Mouse (Mus musculus) E14TG2a.4 (cell line): Measurements from ENCODE around the gene Gm45618.
A peak's percentile ranks its signal among the peaks of the same experiment; 100 is the strongest.

Experiments used
- H3K27me3 ChIP-seq: 2 replicates; pipeline ENCODE4 v1.6.1; 2014; ENCODE audit warnings: low read length, control low read depth; ENCODE audit not compliant: insufficient read depth
- H3K36me3 ChIP-seq: 2 replicates; pipeline ENCODE4 v1.6.1; 2014; ENCODE audit warnings: low read length, control low read depth; ENCODE audit not compliant: insufficient read depth
- H3K4me1 ChIP-seq: replicated peaks from 2 replicates; pipeline ENCODE4 v1.6.1; 2014; ENCODE audit warnings: low read depth, low read length, control low read depth
- H3K4me3 ChIP-seq: replicated peaks from 2 replicates; pipeline ENCODE4 v1.5.1; 2014; ENCODE audit warnings: mild to moderate bottlenecking, low read length
- H3K9me3 ChIP-seq: 2 replicates; pipeline ENCODE4 v1.6.1; 2014; ENCODE audit warnings: low read length, control low read depth
- CTCF ChIP-seq: conservative IDR thresholded peaks from 2 replicates; pipeline ENCODE4 v1.5.1; 2014; ENCODE audit warnings: low read length
- NANOG ChIP-seq: IDR thresholded peaks from 2 replicates; pipeline ENCODE4 v1.6.1; 2014; ENCODE audit warnings: borderline replicate concordance, low read length, mixed read lengths
- POU5F1 ChIP-seq: IDR thresholded peaks from 2 replicates; pipeline ENCODE4 v1.6.1; 2014; ENCODE audit warnings: low read length, borderline replicate concordance

The Gm45618 gene

DNA sequence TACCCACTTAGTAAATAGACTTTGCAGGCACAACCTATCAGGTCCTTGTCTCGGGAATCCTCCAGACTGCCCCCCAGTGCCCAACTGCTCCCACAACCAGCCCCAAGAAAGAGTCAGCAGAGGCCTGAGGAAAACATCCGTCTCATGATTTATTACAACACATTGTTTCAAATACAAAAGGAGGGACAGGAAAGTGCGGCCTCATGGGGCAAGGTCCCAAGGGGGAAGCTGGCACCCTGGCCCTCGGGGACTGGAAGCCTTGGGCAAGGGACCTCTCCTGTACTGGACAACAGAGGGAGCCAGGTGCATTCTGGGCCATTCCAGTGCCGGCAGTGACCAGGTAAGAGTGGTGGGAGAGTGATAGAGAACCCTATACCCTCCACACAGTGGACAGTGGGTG is 41.2 kb downstream of the Gm45618 start:
- Histone ChIP-seq H3K4me3 (no peak overlapping the region), H3K36me3 (no peaks in the 10 kb centered on the region), H3K9me3 (0 out of 2 replicates have a peak, but pooled peaks cover 7% of the 10 kb centered on the region), H3K27me3 (peaks cover 87% of the 10 kb centered on the region), H3K4me1 (peaks cover 21% of the 10 kb centered on the region)
- TF ChIP-seq CTCF (no peak), POU5F1 (no peak), NANOG (no peak)

DNA sequence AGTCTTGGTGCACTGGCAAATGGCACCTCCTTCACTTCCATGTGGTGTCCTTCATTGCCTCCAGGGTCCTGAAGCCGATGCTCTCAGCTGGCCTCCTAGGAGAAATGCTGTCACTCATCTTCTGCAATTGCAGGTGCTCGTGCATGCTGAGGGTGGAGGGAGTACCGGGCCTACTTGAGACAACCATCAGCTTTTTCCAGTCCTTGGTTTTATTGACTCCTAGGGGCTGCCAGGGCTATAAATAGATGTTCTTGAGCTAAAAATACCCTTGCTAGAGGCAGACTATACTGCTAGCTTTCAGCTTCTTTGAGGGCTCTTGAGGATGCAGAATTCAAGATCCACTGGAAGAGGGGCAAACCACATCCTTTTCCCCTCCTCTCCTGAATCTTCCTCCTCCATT is 43.4 kb downstream of the Gm45618 start:
- Histone ChIP-seq H3K36me3 (no peaks in the 10 kb centered on the region), H3K4me1 (peaks cover 8% of the 10 kb centered on the region; the same call in 1 of the 2 replicates), H3K9me3 (no peaks in the 10 kb centered on the region), H3K4me3 (no peak overlapping the region), H3K27me3 (peaks cover 69% of the 10 kb centered on the region)
- no peak for TF ChIP-seq CTCF
- TF ChIP-seq POU5F1 = no peak
- no peak for TF ChIP-seq NANOG

DNA sequence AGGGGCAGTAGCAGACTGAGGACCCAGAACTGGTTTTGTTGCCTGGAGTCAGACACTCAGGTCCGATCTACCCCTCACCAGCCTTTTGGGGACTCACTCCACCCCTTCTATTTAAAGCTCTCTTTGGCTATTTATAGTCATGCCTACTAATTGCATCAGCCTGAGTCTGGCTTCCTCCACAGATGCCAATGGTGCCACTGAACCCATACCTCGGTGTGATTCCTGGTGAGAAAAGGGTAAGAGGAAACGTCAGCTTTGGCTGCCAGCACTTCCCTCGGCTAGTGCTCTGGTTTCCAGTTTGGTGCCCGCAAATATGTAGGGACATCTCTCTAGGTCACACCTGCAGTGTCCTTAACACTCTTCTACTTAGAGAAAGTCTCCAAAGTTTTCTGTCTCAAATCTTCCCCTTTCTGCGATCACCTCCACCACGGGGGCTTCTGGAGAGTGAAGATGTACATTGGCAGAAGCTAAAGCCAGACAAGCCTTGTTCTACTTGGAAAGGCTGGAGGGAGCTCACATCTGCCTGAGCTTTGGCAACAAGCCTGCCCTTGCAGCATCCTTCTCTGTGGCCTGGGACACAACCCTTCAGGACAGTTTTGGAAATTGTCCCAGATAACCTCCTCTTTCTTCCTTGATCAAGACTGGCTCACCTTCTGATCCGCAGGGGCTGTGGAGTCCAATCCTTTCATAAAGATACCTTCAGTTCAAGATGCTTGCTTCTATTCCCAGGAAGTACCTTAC is 46.2 kb downstream of the Gm45618 start:
- peaks cover 10% of the 10 kb centered on the region; the same call in 1 of the 2 replicates for H3K4me1 ChIP-seq
- H3K4me3 ChIP-seq = no peak overlapping the region
- no peaks in the 10 kb centered on the region for H3K9me3 ChIP-seq
- no peaks in the 10 kb centered on the region for H3K36me3 ChIP-seq
- peaks cover 51% of the 10 kb centered on the region for H3K27me3 ChIP-seq
- TF ChIP-seq NANOG = no peak
- TF ChIP-seq POU5F1 = no peak
- TF ChIP-seq CTCF = no peak

DNA sequence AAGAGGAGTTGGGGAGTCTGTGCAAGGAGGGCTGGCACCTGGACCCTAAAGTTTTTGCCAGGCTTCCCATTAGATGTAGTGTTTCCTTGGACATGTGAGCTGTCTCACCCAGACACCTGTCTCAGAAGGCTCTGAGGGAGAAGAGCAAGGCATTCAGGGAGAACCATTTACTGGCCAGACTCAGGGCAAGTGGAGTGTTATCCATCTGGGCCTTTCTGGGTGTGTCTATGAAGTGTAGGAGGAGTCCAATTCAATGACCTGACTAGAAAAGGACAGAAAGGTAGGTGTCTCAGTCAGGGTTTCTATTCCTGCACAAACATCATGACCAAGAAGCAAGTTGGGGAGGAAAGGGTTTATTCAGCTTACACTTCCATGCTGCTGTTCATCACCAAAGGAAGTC is 48.8 kb downstream of the Gm45618 start:
- Histone ChIP-seq H3K27me3 (peaks cover 34% of the 10 kb centered on the region), H3K9me3 (no peaks in the 10 kb centered on the region), H3K4me1 (peaks cover 10% of the 10 kb centered on the region; the same call in 1 of the 2 replicates), H3K36me3 (no peaks in the 10 kb centered on the region), H3K4me3 (no peak overlapping the region)
- no peak for TF ChIP-seq NANOG
- TF ChIP-seq POU5F1 = no peak
- TF ChIP-seq CTCF = no peak

DNA sequence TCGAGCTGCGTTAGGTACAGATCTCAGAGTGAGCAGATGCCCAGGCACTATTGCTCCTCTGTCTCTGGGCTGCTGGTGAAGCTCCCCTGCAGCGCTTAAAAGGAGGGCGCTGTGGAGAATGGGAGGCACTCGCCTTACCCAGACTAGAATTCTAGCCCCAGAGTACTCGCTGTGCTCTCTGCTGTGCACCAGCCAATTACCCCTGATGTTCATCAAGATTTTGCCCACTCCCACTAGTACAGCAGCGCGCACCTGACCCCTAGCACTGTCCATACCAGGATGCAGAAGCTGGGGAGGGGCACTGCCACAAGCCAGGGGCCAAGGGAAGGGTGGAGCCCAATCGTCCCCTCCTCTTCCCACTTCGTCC is 49.3 kb downstream of the Gm45618 start:
- H3K9me3 ChIP-seq = no peaks in the 10 kb centered on the region
- no peaks in the 10 kb centered on the region for H3K36me3 ChIP-seq
- H3K4me1 ChIP-seq = peaks cover 10% of the 10 kb centered on the region; the same call in 1 of the 2 replicates
- no peak for TF ChIP-seq POU5F1
- TF ChIP-seq NANOG = no peak
- TF ChIP-seq CTCF = no peak
- H3K4me3 ChIP-seq = peak overlapping the region; percentile 32
- peaks cover 33% of the 10 kb centered on the region for H3K27me3 ChIP-seq

DNA sequence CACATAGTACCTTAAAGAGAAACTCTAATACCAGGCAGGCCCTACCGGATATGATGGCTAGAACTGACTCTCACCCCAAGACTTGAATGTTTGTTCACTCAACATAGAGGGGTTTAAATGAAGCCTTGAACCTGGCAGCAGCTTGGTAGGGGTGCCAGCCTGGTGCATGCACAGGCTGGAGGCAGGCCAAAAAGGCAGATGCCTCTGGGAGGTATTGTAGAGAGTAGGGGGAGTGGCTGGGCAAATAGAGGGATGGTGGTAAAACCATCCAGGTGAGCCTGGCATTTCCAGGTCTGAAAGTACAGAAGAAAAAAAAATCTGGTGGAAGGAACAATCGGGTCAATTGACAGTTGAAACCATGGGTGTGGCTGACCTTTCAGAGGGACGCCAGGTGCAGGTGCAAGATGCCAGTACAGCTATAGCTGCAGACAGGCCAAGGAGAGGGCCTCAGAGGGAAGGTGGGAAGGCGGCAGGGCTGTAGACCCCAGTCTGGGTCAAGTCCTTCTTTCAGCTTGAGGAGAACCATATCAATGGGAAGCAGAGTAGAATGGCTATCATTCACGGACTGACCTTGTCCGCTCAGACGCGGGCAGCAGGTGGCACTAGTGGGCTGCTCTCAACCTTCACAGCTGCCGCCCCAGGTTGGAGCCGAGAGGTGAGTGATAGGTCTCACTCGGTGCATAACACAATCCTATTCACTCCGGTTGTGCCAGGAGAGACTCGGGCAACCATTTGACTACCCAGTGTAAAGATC is 49.9 kb downstream of the Gm45618 start:
- Histone ChIP-seq H3K36me3 (no peaks in the 10 kb centered on the region), H3K9me3 (no peaks in the 10 kb centered on the region), H3K27me3 (peaks cover 33% of the 10 kb centered on the region), H3K4me3 (peak overlapping the region; percentile 32), H3K4me1 (peaks cover 10% of the 10 kb centered on the region; the same call in 1 of the 2 replicates)
- TF ChIP-seq CTCF = 0 out of 2 replicates have a peak, but pooled peaks have one; percentile 18
- TF ChIP-seq POU5F1 = no peak
